Mouse (Mus musculus): ENCODE measurements at regions not wholly inside any gene's neighbourhood (a gene's known extent, or its start where the extent isn't known, plus 50 kb on each side); places are given as distances from the start of the nearest gene placed in this dataset.

DNA sequence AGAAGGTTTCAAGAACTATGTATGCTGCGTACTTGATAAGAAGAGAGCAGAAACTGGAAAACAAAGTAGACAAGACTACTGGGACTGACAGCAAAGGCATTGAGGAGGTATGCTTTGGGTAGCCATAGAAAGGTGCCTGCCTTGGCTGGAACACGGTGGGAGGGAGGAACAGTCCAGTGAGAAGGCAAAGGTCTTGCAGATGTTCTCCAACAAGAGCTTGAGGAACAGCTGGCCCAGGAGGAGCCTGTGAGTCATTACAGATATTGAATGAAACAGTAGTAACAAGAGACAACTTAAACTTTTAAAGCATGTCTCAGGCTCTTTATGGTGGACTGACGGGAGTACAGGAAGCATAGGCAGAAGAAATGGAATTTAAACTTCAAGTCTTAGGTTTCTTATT, 424.9 kb upstream of the Sphkap start:
- DNase-seq, result no peak

DNA sequence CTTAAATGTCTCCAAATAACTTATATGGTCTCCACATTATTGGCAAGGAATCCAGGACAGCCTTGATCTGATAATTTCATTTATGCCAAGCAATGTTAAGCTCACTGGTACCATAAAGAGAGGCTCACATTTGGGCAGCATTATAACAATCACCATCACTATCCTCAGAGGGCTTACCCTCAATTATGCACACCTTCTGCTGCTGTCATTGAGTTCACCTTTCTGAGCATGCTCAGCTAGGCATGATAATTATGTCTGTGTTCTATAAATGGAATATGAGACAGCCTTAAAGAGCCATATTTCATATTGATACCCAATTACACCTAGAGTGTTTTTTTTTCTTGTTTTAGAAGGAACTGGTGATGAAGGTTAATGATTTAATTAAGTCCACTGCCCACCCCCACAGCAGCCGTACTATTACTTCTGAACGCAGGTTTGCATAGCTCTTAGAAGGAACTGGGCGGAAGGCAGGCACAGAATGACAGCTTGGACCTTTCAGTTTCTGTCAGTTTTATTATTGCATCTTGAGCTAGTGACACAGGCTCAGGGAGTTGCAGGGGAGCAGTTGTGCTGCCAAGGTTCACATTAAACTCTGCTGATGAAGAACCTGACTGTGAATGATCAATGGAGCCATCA, 424.0 kb upstream of the Sphkap start:
- DNase-seq, result no peak

DNA sequence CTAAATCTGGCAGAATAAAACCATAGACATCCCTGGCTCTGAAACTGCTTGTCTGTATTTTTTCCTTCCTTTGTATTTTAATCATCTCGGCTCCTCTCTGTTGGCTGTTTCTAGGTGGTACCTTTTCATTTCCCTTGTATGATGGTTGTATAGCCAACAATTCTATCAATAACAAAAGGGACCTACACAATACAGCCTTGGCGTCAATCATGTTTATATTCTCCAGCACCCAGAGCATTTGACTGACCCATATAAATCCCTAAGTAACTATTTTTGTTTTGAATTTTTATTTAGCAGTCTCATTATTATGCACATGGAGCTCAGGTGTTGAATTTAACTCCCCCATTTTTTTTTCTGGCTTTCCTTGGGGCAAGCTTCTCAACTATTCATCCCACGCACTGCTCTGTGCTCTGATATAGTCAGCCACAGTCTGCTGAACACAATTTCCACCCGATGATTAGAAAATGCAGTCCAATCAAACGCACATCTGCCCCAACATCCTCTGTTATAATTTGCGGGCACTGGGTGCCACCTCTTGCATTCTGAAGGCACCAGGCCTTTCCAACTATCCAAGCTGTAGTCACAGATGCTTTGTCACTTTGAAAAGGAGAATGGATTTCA, 422.1 kb upstream of the Sphkap start:
- no peak for DNase-seq

DNA sequence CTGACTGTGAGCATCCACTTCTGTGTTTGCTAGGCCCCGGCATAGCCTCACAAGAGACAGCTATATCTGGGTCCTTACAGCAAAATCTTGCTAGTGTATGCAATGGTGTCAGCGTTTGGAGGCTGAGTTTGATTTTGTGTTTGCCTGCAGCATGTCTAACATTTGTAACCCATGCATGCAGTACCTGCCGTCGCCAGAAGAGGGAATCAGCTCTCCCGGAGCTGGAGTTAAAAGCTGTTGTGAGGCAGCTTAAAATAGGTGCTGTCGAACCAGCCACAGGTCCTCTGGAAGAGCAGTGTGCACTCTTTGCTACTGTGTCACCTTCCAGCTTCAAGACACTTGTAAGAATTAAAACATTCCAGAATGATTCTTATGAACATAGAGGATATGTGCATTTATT, 403.2 kb upstream of the Sphkap start:
- DNase-seq, result peak in 1 of 2 experiments; percentile 1

DNA sequence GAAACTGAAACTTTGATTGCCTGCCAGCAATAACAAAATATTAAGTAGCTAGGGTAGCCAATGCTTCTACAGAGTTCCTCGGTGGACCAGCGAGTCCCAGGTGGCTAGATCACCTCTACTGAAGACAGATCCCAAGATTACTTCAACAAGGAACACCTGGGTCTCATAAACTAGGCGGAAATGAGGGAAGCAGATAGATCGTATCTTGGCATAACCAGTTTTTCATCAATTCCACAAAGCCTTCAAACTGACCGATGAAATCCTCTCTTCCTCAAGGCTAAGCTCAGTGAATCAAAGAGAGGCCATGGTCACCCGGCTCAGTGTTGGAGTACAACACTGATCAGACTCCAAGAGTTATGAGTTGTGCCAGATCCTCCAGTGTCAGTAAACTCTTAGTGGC, 400.4 kb upstream of the Sphkap start:
- DNase-seq, result no peak

DNA sequence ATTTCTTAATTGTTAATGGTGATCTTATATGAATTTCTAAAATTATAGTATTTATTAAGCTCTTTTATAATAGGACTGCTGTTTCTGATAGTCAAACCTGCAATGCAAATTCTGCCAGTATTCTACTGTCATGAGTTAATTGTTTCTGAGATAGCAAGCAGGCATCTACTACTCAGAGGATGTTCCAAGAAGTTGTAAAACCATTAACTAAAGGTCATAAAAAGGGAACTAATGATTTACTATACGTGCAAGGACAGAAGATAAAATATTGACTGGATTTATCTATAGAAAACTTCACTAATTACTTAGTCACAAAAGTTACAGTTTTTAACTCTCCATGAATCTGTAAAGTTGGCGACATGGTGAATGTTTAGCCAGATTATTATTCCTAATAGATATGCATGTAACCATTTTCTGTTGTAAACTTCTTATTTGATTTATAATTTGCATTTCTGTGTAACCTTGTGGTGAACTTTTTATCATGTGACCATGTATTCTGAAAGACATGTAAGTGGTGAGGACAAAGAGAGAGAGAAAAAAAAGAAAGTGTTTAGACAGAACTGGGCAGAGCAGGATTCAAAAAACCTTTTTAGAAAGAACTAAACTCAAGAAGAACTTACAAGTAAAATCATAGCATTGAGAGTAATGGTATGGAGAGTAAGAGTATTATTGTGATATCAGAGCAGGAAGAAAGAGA, 395.5 kb upstream of the Sphkap start:
- no peak for DNase-seq

DNA sequence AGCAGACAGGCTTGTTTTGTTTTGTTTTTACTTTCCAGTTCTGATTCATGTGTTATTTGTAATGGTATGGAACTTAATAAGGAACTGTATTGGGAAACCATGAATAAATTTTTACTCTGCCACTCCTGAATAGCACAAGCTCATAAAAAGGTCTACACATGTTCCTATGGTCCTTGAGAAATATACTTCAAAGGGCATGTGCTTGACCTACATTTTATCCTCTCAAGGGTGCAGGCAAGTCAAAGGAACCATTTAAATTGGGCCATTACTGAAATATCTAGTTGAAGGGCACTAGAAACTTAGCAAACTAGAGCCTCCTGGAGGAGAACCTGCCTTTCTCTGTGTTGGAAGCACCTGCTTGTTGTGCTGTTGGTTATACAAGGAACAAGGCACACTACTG, 393.8 kb upstream of the Sphkap start:
- DNase-seq, result no peak

DNA sequence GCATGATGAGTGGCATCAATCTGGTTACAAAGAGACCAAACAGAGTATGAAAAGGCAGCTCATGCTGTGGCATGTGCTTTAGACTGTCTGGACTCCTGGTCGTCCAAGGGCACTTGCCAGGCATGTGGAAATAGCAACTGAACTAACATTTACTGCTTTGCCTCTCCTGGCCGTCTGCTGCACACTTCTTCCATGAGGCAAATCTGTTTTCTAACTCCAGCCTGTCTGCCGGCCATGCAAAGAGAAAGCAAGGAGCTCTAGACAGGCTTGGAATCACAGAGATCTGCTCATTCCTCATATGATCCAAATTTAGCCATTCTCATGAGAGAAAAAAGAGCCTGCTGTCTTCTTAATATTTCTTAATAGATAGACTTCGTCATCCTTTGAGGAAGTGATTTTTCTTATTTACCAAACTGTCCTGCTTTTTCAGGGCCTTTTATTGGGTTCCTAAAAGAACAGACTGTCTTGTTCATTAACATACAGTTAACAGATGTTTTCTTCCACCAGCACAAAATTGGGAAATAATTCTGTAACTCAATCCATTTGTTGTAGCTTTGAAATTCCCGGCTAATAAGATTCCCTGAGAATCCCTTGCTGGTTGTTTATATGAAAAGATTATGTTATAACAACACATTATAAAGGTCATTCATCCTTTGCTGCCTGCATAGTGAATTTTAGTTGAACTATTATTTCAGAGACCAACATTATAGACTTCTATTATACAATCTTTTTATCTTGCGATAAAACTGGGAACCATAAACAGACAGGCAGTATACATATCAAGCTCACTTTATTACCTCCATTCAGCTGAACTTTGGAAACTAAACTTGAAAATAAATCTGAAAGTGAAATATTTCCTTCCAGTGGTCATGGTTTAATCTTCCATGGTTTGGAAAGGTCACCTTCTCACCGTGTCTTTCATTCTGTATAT, 389.2 kb upstream of the Sphkap start:
- no peak for DNase-seq

DNA sequence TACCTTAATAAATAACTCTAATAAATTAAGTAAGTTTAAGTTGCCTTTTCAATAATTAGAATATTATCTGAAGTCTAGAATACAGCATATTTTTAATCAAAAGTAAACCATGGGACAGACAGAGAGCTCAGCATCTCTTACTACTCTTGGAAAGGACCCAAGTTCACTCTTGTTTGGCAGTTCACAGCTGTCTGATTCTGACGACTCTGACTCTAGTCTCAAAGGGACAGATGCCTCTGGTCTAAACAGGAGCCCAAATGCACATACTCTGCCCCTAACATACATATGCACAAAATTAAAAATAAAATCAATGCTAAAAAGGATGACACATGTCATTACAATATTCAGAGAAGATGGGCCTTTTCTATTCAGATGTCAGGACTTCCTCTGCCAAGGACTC, 369.2 kb upstream of the Sphkap start:
- no peak for DNase-seq

DNA sequence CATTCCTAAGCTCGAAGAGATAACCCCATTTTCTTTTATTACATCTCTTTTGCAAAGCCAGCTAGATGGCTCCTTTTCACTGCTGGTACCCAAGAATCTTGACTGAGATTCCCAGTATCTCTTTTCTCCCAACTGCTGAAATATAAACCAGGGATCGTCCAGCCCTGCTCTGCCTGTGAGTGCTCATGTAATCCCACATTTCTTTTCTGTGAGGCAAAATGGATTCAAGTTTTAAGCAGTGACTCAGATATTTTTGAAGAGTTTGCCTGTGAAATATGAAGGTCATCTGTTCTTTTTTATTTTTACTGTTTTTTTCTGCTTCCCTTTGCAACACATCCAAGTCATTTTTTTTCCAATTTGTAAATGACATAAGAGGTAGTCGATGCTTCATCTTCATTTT, 363.2 kb upstream of the Sphkap start:
- DNase-seq, result no peak

DNA sequence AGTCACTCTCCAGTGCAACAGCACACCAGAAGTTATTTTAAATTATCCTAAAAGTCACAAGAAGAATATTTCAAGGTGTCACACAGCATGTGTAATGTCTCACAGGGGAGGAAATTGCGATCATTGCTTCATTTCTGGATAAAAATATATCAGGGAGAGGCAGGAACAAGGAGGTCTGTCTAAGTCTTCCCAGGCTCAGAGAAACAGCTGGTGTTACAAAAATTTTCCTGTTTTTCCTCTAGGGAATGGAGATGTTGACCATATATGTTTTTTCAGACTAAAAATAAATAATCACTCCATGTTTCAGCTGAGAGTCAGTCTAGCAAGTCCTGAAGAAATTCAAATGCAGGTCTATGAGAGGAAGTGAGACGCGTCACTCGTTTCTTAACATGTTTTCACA, 353.5 kb upstream of the Sphkap start:
- DNase-seq, result no peak

DNA sequence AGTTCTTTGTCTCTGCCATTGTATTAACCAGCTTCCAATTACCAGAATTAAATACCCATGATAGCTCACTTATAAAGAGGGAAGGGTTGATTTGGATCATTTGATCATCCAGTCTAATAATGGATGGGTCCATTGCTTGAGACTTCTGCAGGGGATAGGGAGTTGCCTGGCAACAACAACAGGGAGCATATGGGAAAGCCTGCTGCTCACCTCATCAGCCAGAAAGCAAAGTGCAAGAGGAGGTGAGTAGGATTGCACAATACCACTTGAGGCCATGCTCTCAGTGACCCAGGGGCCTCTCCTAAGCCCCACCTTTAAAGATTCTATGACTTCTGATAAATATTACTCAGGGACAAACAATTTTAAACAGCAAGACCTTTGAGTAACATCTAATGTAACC, 348.9 kb upstream of the Sphkap start:
- DNase-seq, result no peak

DNA sequence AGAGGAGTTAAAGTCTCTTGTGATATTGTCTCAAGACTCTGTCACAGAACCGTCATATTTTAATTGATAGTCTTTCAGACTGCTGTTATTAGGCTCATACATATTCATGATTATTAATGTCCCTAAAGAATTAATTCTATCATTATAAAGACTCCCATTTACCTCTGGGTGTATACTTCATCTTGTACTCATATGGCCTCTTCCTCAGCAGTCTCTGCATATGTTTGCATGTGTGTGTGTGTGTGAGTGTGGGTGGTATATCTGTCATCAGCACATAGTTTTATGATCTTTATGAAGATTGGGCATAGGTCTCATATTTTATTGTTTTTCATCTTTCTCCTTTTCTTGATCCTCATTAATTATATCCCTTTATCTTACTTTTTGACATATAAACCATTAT, 347.3 kb upstream of the Sphkap start:
- no peak for DNase-seq

DNA sequence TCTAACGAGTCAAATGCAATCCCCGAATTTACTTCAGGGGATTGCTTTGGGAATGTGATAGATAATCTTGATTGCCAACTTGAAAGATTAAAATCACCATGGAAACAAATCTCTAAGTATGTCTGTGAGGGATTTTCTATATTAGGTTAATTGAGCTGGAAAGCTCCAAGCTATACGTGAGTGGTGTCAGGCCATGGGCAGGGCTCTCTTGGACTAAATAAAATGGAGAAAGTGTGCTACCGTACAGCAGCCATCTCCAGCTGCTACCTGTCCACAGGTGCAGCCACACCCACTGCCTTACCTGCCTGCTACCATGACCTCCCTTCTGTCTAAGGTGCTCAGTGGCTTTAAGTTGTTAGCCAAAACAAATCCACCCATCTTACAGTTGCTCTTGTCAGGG, 345.0 kb upstream of the Sphkap start:
- DNase-seq, result no peak

DNA sequence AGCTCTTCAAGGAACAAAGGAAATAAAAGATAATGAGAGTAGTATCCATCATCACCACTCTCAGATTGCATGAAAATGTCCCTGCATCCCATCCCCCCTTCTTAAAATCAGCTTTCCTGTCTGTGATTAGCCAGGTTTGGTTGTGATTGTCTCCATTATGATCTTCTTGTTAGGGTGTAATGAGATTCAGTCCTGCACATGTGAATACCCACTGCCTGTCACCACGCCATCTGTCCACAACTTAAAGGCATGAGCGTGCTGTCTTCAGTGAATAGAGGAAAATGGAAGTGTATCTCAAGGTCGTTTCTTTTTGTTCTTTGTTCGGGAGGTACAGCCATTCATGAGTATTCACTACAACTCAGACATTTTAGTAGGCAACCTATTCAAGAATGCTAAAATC, 341.0 kb upstream of the Sphkap start:
- no peak for DNase-seq

DNA sequence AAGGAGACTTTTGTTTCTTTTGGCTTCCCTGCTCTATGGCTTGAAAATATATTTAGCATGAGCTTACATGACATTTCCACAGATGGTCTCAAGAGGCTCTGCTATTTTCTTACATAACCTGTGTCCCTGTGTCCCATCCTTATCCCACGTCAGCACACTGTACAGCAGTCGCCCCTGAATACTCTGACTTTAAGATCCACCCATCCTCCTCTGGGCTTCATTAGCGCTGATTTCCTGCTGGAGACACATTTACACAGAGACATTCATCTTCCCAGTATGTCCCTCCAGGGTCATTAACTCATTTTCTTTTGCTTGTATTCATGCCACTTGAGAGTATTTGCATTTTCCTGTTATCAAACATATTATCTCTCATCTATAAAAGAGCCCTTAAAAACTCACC, 340.1 kb upstream of the Sphkap start:
- no peak for DNase-seq

DNA sequence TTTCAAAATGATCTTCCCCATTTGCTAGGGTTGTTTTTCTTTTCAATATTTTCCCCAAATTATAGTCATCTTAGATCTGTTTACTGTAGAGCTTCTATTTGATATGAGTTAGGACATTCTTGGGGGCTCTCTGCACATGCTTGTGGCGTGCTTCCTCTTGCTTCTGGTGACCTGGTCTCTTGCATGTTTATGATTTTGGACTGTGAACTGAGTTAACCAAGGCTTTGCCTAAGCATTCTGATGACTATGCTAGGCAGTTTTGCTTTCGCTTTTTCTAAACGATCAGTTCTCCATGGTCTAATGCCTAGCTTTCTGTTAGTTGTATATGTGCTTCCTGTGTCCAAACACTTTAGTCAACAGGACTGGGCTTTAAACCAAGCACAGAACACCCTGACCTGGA, 339.4 kb upstream of the Sphkap start:
- no peak for DNase-seq

DNA sequence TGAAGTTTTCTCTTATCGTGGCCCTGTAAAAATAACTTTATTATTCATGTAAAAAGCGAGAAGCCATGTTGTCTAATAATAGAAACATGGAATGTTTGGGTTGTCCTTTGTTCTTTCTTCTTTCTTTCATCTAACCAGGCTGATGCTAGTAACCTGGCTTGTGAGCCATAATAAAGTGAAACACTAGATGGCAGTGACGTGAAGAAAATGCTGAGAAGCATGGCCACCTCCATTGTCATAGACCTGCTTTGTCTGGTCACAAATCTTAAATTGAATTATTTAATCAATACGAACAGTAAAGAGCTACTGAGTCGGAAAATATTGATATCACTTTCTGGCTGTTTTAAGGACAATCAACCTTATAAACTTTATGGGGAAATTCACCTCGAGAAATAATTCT, 338.0 kb upstream of the Sphkap start:
- DNase-seq, result no peak

DNA sequence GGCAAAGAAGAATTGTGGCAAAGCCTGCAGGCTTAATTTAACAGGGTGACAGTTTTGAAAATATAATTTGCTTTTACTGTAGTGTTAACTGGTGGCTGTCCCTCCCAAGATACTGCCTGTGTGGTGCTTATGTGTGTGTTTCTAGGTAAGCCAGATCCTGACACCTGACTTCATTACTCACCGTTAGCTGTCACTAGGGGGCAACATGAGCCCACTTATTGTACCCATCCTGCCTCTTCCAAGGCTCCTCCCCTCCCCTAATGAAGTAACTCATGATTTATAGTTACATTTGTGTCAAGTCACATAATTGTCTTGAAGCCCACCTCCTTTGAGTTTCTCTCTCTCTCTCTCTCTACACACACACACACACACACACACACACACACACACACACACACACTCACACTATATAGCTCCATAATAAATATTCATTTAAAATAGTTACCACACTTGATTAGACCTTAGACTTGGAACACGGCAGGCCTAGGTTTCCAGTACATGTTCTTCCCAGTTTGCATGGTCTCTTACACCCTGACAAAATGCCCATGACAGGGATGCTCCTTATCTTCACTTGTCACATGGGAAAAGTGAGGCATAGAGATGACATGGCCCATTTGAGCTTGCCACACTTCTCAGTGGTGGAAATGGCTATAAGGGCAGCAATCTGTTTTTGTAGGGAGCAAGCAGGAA, 328.6 kb upstream of the Sphkap start:
- no peak for DNase-seq

DNA sequence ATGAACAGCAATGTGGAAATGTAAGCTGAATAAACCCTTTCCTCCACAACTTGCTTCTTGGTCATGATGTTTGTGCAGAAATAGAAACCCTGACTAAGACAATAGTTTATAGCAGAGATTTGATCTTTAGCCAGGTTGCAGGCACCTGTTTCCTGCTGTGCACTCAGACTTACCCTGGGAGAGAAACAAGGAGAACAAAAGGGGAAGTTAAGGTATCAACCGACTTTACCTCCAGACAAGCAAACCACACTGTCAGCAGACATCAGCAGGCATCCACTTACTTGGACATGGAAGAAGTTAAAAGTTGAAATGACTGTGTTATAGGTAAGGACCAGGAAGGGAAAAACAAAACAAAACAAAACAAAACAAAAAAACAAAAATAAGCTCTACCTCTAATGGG, 323.7 kb upstream of the Sphkap start:
- no peak for DNase-seq

DNA sequence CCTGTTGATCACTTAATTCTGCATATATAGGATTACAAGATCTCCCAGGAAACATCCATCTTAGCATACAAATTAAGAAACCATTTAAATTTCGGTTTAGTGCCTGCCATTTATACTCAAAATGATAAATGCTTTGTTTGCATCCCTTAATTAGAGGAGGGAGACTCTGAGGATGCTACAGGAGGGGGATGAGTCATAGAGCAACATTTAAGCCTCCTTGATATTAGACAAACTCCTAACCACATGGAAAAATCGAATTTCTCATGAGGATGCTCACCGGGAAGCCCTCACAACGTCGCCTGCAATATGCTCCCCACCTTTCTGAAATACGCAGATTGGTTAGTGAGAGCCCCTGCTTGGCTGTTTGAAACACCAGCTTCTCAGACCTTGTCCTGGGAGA, 320.8 kb upstream of the Sphkap start:
- no peak for DNase-seq

DNA sequence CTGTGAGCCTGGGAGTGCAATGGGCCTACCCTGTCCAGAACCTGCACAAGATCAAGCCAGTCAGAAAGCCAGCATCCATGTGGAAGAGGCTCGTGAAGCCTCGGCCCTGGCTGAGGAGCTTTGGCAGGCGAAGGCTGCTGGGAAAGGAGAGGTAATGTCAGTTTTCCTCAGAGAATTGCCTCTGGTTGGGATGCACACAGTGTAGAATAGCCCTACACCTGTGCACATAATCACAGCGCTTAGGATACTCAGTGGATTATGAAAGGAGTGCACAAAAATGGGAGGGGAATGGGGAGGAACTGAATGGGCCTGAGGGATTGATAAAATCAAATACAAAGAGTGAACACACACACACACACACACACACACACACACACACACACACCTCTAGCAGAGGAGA, 319.9 kb upstream of the Sphkap start:
- no peak for DNase-seq

DNA sequence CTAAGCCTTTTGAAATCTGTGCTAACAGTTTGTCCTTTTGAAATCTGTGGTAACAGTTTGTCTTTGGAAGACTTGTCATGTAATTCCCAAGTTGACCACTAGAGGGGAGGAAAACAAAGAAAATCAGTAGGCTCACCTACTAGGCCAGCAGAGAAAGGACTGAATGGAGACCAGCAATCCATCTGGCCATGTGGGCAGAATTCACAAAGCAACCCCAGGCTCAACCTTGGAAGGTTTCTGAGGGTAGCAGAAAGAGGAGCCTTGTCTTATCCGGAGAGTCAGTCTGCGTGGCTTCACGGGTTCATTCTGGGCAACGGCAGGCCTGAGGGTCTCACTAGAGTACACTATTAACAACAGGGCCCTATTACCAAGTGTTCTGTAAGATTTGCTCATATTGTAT, 319.2 kb upstream of the Sphkap start:
- no peak for DNase-seq
